Comparison of ENCODE assay signal across 10 mouse cellular contexts in the genomic region with DNA sequence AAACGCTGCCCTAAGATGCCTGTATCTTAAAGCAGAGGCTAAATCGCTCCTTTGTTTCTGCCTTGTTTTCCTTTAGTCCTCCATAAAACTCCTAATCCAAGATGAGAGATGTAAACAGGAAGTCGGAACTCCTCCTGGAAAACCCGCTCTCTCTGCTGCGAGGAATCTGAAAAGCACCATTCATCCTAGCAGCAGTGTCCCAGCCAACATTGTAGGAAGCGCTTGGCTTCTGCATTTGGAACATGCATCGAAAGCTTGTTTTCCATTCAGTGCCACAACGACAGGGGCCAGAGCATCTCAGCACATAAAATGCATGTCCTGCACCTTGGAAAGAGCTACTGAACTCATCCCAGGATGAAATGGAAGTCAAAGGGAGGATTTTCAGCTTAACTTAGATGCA.
DNase-seq lines count a peak whose midpoint lies in the region; ATAC-seq and TF ChIP-seq lines count a peak whose summit lies in the region.
"Had no signal": no experiment of that assay in that cellular context is flagged by ENCODE, and none has a peak within 500 bp of the region (broad histone marks: within the 10 kb centered on the region; RNA-seq: fewer than 3 reads in every experiment).

No protein-coding gene starts in this region.

- TF ChIP-seq CTCF in midbrain, postnatal 0 days (IDR thresholded peaks at IDR 0.05), result no peak

- no peak for DNase-seq in heart, postnatal 36 days
- peak; percentile 21 for DNase-seq in midbrain, embryonic 14.5 days
- no peak for DNase-seq in midbrain, embryonic 11.5 days (ENCODE audit: low spot score, missing footprints)
- peak; percentile 53 for DNase-seq in midbrain, postnatal 0 days (ENCODE audit: low spot score)
- no peak for DNase-seq in thymus, postnatal 0 days (ENCODE audit: low spot score)
- DNase-seq in gastrocnemius, postnatal 14 days, result no peak
- DNase-seq: gastrocnemius, postnatal 36 days had no signal

- H3K9me3 ChIP-seq in heart, embryonic 11.5 days (replicated peaks; ENCODE audit: control insufficient read depth, low read length), result no peaks in the 10 kb centered on the region
- H3K9me3 ChIP-seq in midbrain, embryonic 14.5 days (ENCODE audit: control insufficient read depth, low read length), result no peaks in the 10 kb centered on the region
- no peaks in the 10 kb centered on the region for H3K9me3 ChIP-seq in midbrain, embryonic 11.5 days (ENCODE audit: control insufficient read depth, low read length)
- H3K9me3 ChIP-seq in heart, embryonic 16.5 days (replicated peaks; ENCODE audit: control insufficient read depth, low read length), result no peaks in the 10 kb centered on the region
- H3K9me3 ChIP-seq in midbrain, postnatal 0 days (ENCODE audit: low read length), result no peaks in the 10 kb centered on the region
- H3K9me3 ChIP-seq: liver, embryonic 15.5 days had no signal

- H3K4me3 ChIP-seq in heart, embryonic 11.5 days (ENCODE audit: low read depth, low read length), result no peak overlapping the region
- no peak overlapping the region for H3K4me3 ChIP-seq in midbrain, embryonic 14.5 days (replicated peaks; ENCODE audit: low read depth, low read length)
- no peak overlapping the region for H3K4me3 ChIP-seq in midbrain, embryonic 11.5 days (ENCODE audit: low read depth, low read length)
- H3K4me3 ChIP-seq in heart, embryonic 16.5 days (ENCODE audit: low read length), result 0 out of 2 replicates have a peak overlapping the region, but pooled peaks have one; percentile 2
- H3K4me3 ChIP-seq in midbrain, postnatal 0 days (ENCODE audit: low read depth, low read length), result no peak overlapping the region
- H3K4me3 ChIP-seq: liver, embryonic 15.5 days had no signal

- no peak overlapping the region for H3K9ac ChIP-seq in heart, embryonic 11.5 days (ENCODE audit: low read depth, low read length)
- H3K9ac ChIP-seq in midbrain, embryonic 14.5 days (replicated peaks; ENCODE audit: low read length), result no peak overlapping the region
- no peak overlapping the region for H3K9ac ChIP-seq in midbrain, embryonic 11.5 days (ENCODE audit: low read length)
- H3K9ac ChIP-seq in heart, embryonic 16.5 days (ENCODE audit: low read length), result no peak overlapping the region
- H3K9ac ChIP-seq in midbrain, postnatal 0 days (replicated peaks; ENCODE audit: low read length, poor library complexity, severe bottlenecking), result no peak overlapping the region
- H3K9ac ChIP-seq: liver, embryonic 15.5 days had no signal

- no peaks in the 10 kb centered on the region for H3K36me3 ChIP-seq in heart, embryonic 11.5 days (ENCODE audit: control insufficient read depth, insufficient read depth, low read length)
- no peaks in the 10 kb centered on the region for H3K36me3 ChIP-seq in midbrain, embryonic 14.5 days (ENCODE audit: control insufficient read depth, insufficient read depth, low read length)
- no peaks in the 10 kb centered on the region for H3K36me3 ChIP-seq in midbrain, embryonic 11.5 days (ENCODE audit: control insufficient read depth, insufficient read depth, low read length)
- H3K36me3 ChIP-seq in heart, embryonic 16.5 days (ENCODE audit: control insufficient read depth, insufficient read depth), result no peaks in the 10 kb centered on the region
- H3K36me3 ChIP-seq in midbrain, postnatal 0 days (ENCODE audit: insufficient read depth, low read length), result no peaks in the 10 kb centered on the region
- H3K36me3 ChIP-seq: liver, embryonic 15.5 days had no signal

- ATAC-seq in heart, embryonic 11.5 days (replicated peaks; ENCODE audit: insufficient number of reproducible peaks, low FRiP score, low TSS enrichment), result no peak
- ATAC-seq in midbrain, embryonic 14.5 days (ENCODE audit: low FRiP score, low TSS enrichment), result no peak
- ATAC-seq in midbrain, embryonic 11.5 days (ENCODE audit: low FRiP score), result no peak
- ATAC-seq in heart, embryonic 16.5 days (replicated peaks; ENCODE audit: extremely low read depth, insufficient read depth, low FRiP score), result no peak
- no peak for ATAC-seq in midbrain, postnatal 0 days (ENCODE audit: low FRiP score)

- 38% methylated on average over 8 of the region's 8 CpGs for WGBS in heart, embryonic 11.5 days (ENCODE audit: insufficient replicate concordance)
- 35% methylated on average over 8 of the region's 8 CpGs for whole genome bisulfite sequencing in midbrain, embryonic 14.5 days
- 33% methylated on average over 8 of the region's 8 CpGs for WGBS in midbrain, embryonic 11.5 days
- WGBS in heart, embryonic 16.5 days, result 37% methylated on average over 8 of the region's 8 CpGs
- WGBS in midbrain, postnatal 0 days, result 30% methylated on average over 8 of the region's 8 CpGs

- peak overlapping the region; percentile 12; the same call in 1 of the 2 replicates for H3K4me2 ChIP-seq in heart, embryonic 11.5 days
- no peak overlapping the region for H3K4me2 ChIP-seq in midbrain, embryonic 14.5 days (ENCODE audit: low read length)
- no peak overlapping the region for H3K4me2 ChIP-seq in midbrain, embryonic 11.5 days
- H3K4me2 ChIP-seq in heart, embryonic 16.5 days (ENCODE audit: low read depth, low read length), result peak overlapping the region; percentile 40; the same call in 1 of the 2 replicates
- H3K4me2 ChIP-seq in midbrain, postnatal 0 days (ENCODE audit: low read depth, low read length, poor library complexity, severe bottlenecking), result peak overlapping the region; percentile 15
- H3K4me2 ChIP-seq: liver, embryonic 15.5 days had no signal

- no peaks in the 10 kb centered on the region for H3K4me1 ChIP-seq in heart, embryonic 11.5 days (ENCODE audit: control insufficient read depth, insufficient read depth, low read length)
- no peaks in the 10 kb centered on the region for H3K4me1 ChIP-seq in midbrain, embryonic 14.5 days (ENCODE audit: control insufficient read depth, insufficient read depth, low read length)
- no peaks in the 10 kb centered on the region for H3K4me1 ChIP-seq in midbrain, embryonic 11.5 days (ENCODE audit: control insufficient read depth, insufficient read depth, low read length)
- peaks cover 2% of the 10 kb centered on the region; the same call in 1 of the 2 replicates for H3K4me1 ChIP-seq in heart, embryonic 16.5 days (ENCODE audit: control insufficient read depth, insufficient read depth, low read length)
- no peaks in the 10 kb centered on the region for H3K4me1 ChIP-seq in midbrain, postnatal 0 days (ENCODE audit: insufficient read depth, low read length)
- H3K4me1 ChIP-seq: liver, embryonic 15.5 days had no signal

- no peak overlapping the region for H3K27ac ChIP-seq in heart, embryonic 11.5 days (ENCODE audit: low read depth, low read length)
- no peak overlapping the region for H3K27ac ChIP-seq in midbrain, embryonic 14.5 days (replicated peaks; ENCODE audit: low read depth, low read length)
- H3K27ac ChIP-seq in midbrain, embryonic 11.5 days (ENCODE audit: low read depth, low read length), result no peak overlapping the region
- no peak overlapping the region for H3K27ac ChIP-seq in heart, embryonic 16.5 days (ENCODE audit: low read length)
- H3K27ac ChIP-seq in midbrain, postnatal 0 days (ENCODE audit: low read depth, low read length), result no peak overlapping the region
- H3K27ac ChIP-seq: liver, embryonic 15.5 days had no signal

- intact Hi-C loops in heart, postnatal 36 days (cut with DNase I), result loop anchor here (5.0 to 10.0 kb wide), 2 partner anchors 493 to 995 kb away; no protein-coding TSS in a partner anchor
- intact Hi-C loops in gastrocnemius, postnatal 14 days (cut with DNase I; ENCODE audit: low total_unique reads), result no loop called here

- no peaks in the 10 kb centered on the region for H3K27me3 ChIP-seq in heart, embryonic 11.5 days (ENCODE audit: control insufficient read depth, insufficient read depth, low read length)
- no peaks in the 10 kb centered on the region for H3K27me3 ChIP-seq in midbrain, embryonic 14.5 days (ENCODE audit: control insufficient read depth, insufficient read depth, low read length)
- H3K27me3 ChIP-seq in midbrain, embryonic 11.5 days (ENCODE audit: control insufficient read depth, insufficient read depth, low read length), result no peaks in the 10 kb centered on the region
- no peaks in the 10 kb centered on the region for H3K27me3 ChIP-seq in heart, embryonic 16.5 days (ENCODE audit: control insufficient read depth, insufficient read depth, low read length)
- no peaks in the 10 kb centered on the region for H3K27me3 ChIP-seq in midbrain, postnatal 0 days (ENCODE audit: insufficient read depth, low read length)
- H3K27me3 ChIP-seq: liver, embryonic 15.5 days had no signal

Comparison
In these comparisons a context has a peak if more than half of its experiments do, and no peak if none do; other contexts are left out.
1. H3K4me2 ChIP-seq: peak in heart, embryonic 11.5 days (single experiment), heart, embryonic 16.5 days (single experiment) and midbrain, postnatal 0 days (single experiment); none in midbrain, embryonic 14.5 days (single experiment) and midbrain, embryonic 11.5 days (single experiment).
2. DNase-seq: peak in midbrain, embryonic 14.5 days (single experiment) and midbrain, postnatal 0 days (single experiment); none in heart, postnatal 36 days (0 of 2), midbrain, embryonic 11.5 days (single experiment), thymus, postnatal 0 days (single experiment) and gastrocnemius, postnatal 14 days (single experiment).